Mouse (Mus musculus): ENCODE data around the gene Cfap45. TPM values are rescaled to one million over a fixed set of nuclear protein-coding genes. Genes with fewer than 3 reads are reported as not detected.

Gene Cfap45
- polyA plus RNA-seq, 1 experiment: not detected

DNA sequence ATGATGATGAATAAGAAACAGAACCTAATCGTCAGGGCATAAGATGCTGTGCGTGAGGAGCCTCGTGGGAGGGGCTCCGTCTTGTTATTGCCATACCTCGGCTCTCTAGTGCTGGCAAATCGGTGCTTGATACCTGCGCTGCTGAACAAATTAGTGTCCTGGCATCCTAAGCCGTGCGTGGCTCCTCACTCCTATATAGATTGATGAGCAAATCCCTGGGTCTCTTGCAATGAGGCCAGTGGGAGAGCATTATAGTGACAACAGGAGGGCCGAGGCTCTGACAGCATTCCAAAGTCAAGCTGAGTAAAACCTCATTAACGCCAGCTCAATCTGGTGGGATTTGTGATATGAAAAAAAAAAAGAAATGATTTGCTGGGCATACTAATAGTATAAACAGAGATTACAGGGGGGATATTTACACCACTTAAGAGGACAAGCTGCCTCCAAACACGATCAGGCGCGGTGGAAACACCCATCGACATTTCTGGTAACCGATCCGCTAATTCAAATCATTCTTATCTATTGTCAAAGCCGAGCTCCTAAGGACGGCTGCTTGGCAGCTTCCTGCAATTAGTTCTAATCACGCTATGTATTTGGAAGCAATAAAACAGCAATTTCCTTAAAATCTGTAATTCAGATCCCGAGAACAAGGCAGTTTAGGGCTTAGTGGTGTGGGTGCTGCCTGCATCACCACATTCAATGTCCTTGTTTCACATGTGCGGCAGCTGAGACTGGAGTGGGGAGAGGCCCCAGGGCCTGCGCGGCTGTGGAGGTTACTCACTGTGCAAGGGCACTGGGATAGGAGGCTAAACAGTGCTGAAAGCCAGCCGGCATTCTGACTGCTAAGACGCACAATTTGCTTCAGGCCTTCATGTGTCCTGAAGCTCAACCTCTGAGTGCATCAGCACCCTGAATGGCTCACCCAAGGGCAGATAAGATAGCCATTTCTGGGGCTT, 65.3 kb downstream of the Cfap45 start:
- H3ac ChIP-seq (ENCODE audit: control insufficient read depth, insufficient read length, low read depth): no peak overlapping the region
- no peaks in the 10 kb centered on the region for H3K36me3 ChIP-seq (ENCODE audit: control insufficient read depth, insufficient read depth)
- H3K27me3 ChIP-seq (ENCODE audit: control insufficient read depth, insufficient read depth, insufficient read length): no peaks in the 10 kb centered on the region
- TF ChIP-seq CEBPB (IDR thresholded peaks at IDR 0.05; ENCODE audit: low read depth): no peak
- TF ChIP-seq MAX (IDR thresholded peaks at IDR 0.05): no peak
- no peak for TF ChIP-seq MYOG (IDR thresholded peaks at IDR 0.05; ENCODE audit: control insufficient read depth, extremely low read depth, insufficient read length)
- no peak for TF ChIP-seq FOSL1 (IDR thresholded peaks at IDR 0.05; ENCODE audit: insufficient read depth, low read length, poor library complexity, severe bottlenecking)
- TF ChIP-seq CTCF (IDR thresholded peaks at IDR 0.05; ENCODE audit: control insufficient read depth, insufficient read depth, insufficient read length): no peak
- no peak for TF ChIP-seq MYOD1 (IDR thresholded peaks at IDR 0.05; ENCODE audit: control insufficient read depth, insufficient read length, low read depth)
- TF ChIP-seq USF1 (IDR thresholded peaks at IDR 0.05; ENCODE audit: low read depth): no peak
- H3K79me3 ChIP-seq (ENCODE audit: low read depth): no peaks in the 10 kb centered on the region
- no peaks in the 10 kb centered on the region for H3K79me2 ChIP-seq (ENCODE audit: control insufficient read depth, insufficient read depth)
- H3K4me3 ChIP-seq (ENCODE audit: insufficient read depth, poor library complexity, severe bottlenecking): no peak overlapping the region

GRCm38 (mm10) chr1:172590385-172590784, 69.8 kb downstream of the Cfap45 start, which contains the start of gene Slamf8:
Gene Slamf8, minus strand, starts transcription at chr1:172590568.
- Histone ChIP-seq H3ac (ENCODE audit: control insufficient read depth, insufficient read length, low read depth) (no peak within 1 kb of the TSS), H3K36me3 (ENCODE audit: control insufficient read depth, insufficient read depth) (no peaks in the 10 kb centered on the region), H3K27me3 (ENCODE audit: control insufficient read depth, insufficient read depth, insufficient read length) (no peaks in the 10 kb centered on the region), H3K79me3 (ENCODE audit: low read depth) (no peaks in the 10 kb centered on the region), H3K79me2 (ENCODE audit: control insufficient read depth, insufficient read depth) (no peaks in the 10 kb centered on the region), H3K4me3 (ENCODE audit: insufficient read depth, poor library complexity, severe bottlenecking) (no peak within 1 kb of the TSS)
- TF ChIP-seq MAX (IDR thresholded peaks at IDR 0.05): no peak
- TF ChIP-seq MYOD1 (IDR thresholded peaks at IDR 0.05; ENCODE audit: control insufficient read depth, insufficient read length, low read depth): no peak
- TF ChIP-seq CTCF (IDR thresholded peaks at IDR 0.05; ENCODE audit: control insufficient read depth, insufficient read depth, insufficient read length): no peak
- TF ChIP-seq FOSL1 (IDR thresholded peaks at IDR 0.05; ENCODE audit: insufficient read depth, low read length, poor library complexity, severe bottlenecking): no peak
- TF ChIP-seq CEBPB (IDR thresholded peaks at IDR 0.05; ENCODE audit: low read depth): no peak
- TF ChIP-seq USF1 (IDR thresholded peaks at IDR 0.05; ENCODE audit: low read depth): no peak
- TF ChIP-seq MYOG (IDR thresholded peaks at IDR 0.05; ENCODE audit: control insufficient read depth, extremely low read depth, insufficient read length): no peak

- Histone ChIP-seq H3K4me3 (ENCODE audit: insufficient read depth, poor library complexity, severe bottlenecking) (no peak overlapping the region), H3K36me3 (ENCODE audit: control insufficient read depth, insufficient read depth) (no peaks in the 10 kb centered on the region)
Observed at GRCm38 (mm10) chr1:172593321-172593720, 72.7 kb downstream of the Cfap45 start.

GRCm38 (mm10) chr1:172593956-172594355, 73.4 kb downstream of the Cfap45 start:
- no peaks in the 10 kb centered on the region for H3K79me2 ChIP-seq (ENCODE audit: control insufficient read depth, insufficient read depth)
- H3K4me3 ChIP-seq (ENCODE audit: insufficient read depth, poor library complexity, severe bottlenecking): no peak overlapping the region
- H3K79me3 ChIP-seq (ENCODE audit: low read depth): no peaks in the 10 kb centered on the region
- TF ChIP-seq USF1 (IDR thresholded peaks at IDR 0.05; ENCODE audit: low read depth) (no peak), CEBPB (IDR thresholded peaks at IDR 0.05; ENCODE audit: low read depth) (no peak), FOSL1 (IDR thresholded peaks at IDR 0.05; ENCODE audit: insufficient read depth, low read length, poor library complexity, severe bottlenecking) (no peak), MYOD1 (IDR thresholded peaks at IDR 0.05; ENCODE audit: control insufficient read depth, insufficient read length, low read depth) (no peak), MYOG (IDR thresholded peaks at IDR 0.05; ENCODE audit: control insufficient read depth, extremely low read depth, insufficient read length) (no peak), MAX (IDR thresholded peaks at IDR 0.05) (no peak), CTCF (IDR thresholded peaks at IDR 0.05; ENCODE audit: control insufficient read depth, insufficient read depth, insufficient read length) (no peak)
- no peaks in the 10 kb centered on the region for H3K36me3 ChIP-seq (ENCODE audit: control insufficient read depth, insufficient read depth)
- H3ac ChIP-seq (ENCODE audit: control insufficient read depth, insufficient read length, low read depth): no peak overlapping the region
- no peaks in the 10 kb centered on the region for H3K27me3 ChIP-seq (ENCODE audit: control insufficient read depth, insufficient read depth, insufficient read length)

More at GRCm38 (mm10) chr1:172593321-172593720, 72.7 kb downstream of the Cfap45 start:
- Histone ChIP-seq H3K79me2 (ENCODE audit: control insufficient read depth, insufficient read depth) (no peaks in the 10 kb centered on the region), H3K27me3 (ENCODE audit: control insufficient read depth, insufficient read depth, insufficient read length) (no peaks in the 10 kb centered on the region), H3K79me3 (ENCODE audit: low read depth) (no peaks in the 10 kb centered on the region), H3ac (ENCODE audit: control insufficient read depth, insufficient read length, low read depth) (no peak overlapping the region)
- no peak for TF ChIP-seq CEBPB (IDR thresholded peaks at IDR 0.05; ENCODE audit: low read depth)
- TF ChIP-seq FOSL1 (IDR thresholded peaks at IDR 0.05; ENCODE audit: insufficient read depth, low read length, poor library complexity, severe bottlenecking): no peak
- no peak for TF ChIP-seq MYOG (IDR thresholded peaks at IDR 0.05; ENCODE audit: control insufficient read depth, extremely low read depth, insufficient read length)
- TF ChIP-seq CTCF (IDR thresholded peaks at IDR 0.05; ENCODE audit: control insufficient read depth, insufficient read depth, insufficient read length): no peak
- TF ChIP-seq USF1 (IDR thresholded peaks at IDR 0.05; ENCODE audit: low read depth): no peak
- no peak for TF ChIP-seq MYOD1 (IDR thresholded peaks at IDR 0.05; ENCODE audit: control insufficient read depth, insufficient read length, low read depth)
- no peak for TF ChIP-seq MAX (IDR thresholded peaks at IDR 0.05)

- no peak overlapping the region for H3K4me3 ChIP-seq (ENCODE audit: insufficient read depth, poor library complexity, severe bottlenecking)
- H3K27me3 ChIP-seq (ENCODE audit: control insufficient read depth, insufficient read depth, insufficient read length): no peaks in the 10 kb centered on the region
- no peak overlapping the region for H3ac ChIP-seq (ENCODE audit: control insufficient read depth, insufficient read length, low read depth)
- H3K79me3 ChIP-seq (ENCODE audit: low read depth): no peaks in the 10 kb centered on the region
- H3K36me3 ChIP-seq (ENCODE audit: control insufficient read depth, insufficient read depth): no peaks in the 10 kb centered on the region
- no peak for TF ChIP-seq USF1 (IDR thresholded peaks at IDR 0.05; ENCODE audit: low read depth)
- H3K79me2 ChIP-seq (ENCODE audit: control insufficient read depth, insufficient read depth): no peaks in the 10 kb centered on the region
Observed at GRCm38 (mm10) chr1:172594495-172594894, 73.9 kb downstream of the Cfap45 start.

Other genes with a start within 250 kb of the Cfap45 start
- gene Atp1a2, start 222.7 kb upstream of the Cfap45 start, polyA plus RNA-seq (2012; fragmentation: generic; extraction: Trizol): 0.76 TPM
- gene Kcnj9, start 191.5 kb upstream of the Cfap45 start, polyA plus RNA-seq (2012; fragmentation: generic; extraction: Trizol): 0.06 TPM
- gene Kcnj10, start 179.6 kb upstream of the Cfap45 start, polyA plus RNA-seq (2012; fragmentation: generic; extraction: Trizol): not detected
- 3.8 TPM for gene Pigm, start 144.3 kb upstream of the Cfap45 start, polyA plus RNA-seq (2012; fragmentation: generic; extraction: Trizol)
- 0.19 TPM for gene Slamf9, start 45.4 kb upstream of the Cfap45 start, polyA plus RNA-seq (2012; fragmentation: generic; extraction: Trizol)
- gene Igsf9, start 39.0 kb upstream of the Cfap45 start, polyA plus RNA-seq (2012; fragmentation: generic; extraction: Trizol): 4.1 TPM
- gene Tagln2, start 20.8 kb upstream of the Cfap45 start, polyA plus RNA-seq (2012; fragmentation: generic; extraction: Trizol): 771 TPM
- gene Vsig8, start 35.1 kb downstream of the Cfap45 start, polyA plus RNA-seq (2012; fragmentation: generic; extraction: Trizol): not detected
- gene Slamf8, start 69.8 kb downstream of the Cfap45 start, polyA plus RNA-seq (2012; fragmentation: generic; extraction: Trizol): not detected
- gene Fcrl6, start 81.8 kb downstream of the Cfap45 start, polyA plus RNA-seq (2012; fragmentation: generic; extraction: Trizol): not detected
- 0.89 TPM for gene Dusp23, start 112.2 kb downstream of the Cfap45 start, polyA plus RNA-seq (2012; fragmentation: generic; extraction: Trizol)
- gene Crp, start 177.3 kb downstream of the Cfap45 start, polyA plus RNA-seq (2012; fragmentation: generic; extraction: Trizol): not detected

All from C2C12 (cell line).